Mouse (Mus musculus) heart, postnatal 0 days (tissue): ENCODE results near the gene Gpr37l1.

ENCODE experiments used
- CTCF ChIP-seq: IDR thresholded peaks from 2 replicates; pipeline ENCODE4 v1.5.1; 2016; ENCODE audit warnings: antibody characterized with exemption, control low read depth, low read depth
- EP300 ChIP-seq: IDR thresholded peaks from 2 replicates; pipeline ENCODE4 v1.6.1; 2016; ENCODE audit warnings: antibody characterized with exemption, low read depth

GRCm38 (mm10) chr1:135136500-135136899 lies 31.0 kb downstream of the Gpr37l1 start:
- peak; percentile 99 for TF ChIP-seq CTCF
- TF ChIP-seq EP300: no peak
